Mouse (Mus musculus): Measurements from ENCODE around the gene Zfp687.

Gene Zfp687

GRCm38 (mm10) chr3:94972552-94972951 lies 42.7 kb downstream of the Zfp687 start:
- ATAC-seq (ENCODE audit: insufficient number of reproducible peaks, low FRiP score, low TSS enrichment) = no peak

GRCm38 (mm10) chr3:94965878-94966277 lies 49.4 kb downstream of the Zfp687 start:
- ATAC-seq (ENCODE audit: insufficient number of reproducible peaks, low FRiP score, low TSS enrichment) = no peak

GRCm38 (mm10) chr3:94964989-94965388 lies 50.3 kb downstream of the Zfp687 start:
- ATAC-seq (ENCODE audit: insufficient number of reproducible peaks, low FRiP score, low TSS enrichment) = no peak

GRCm38 (mm10) chr3:94960322-94960721 lies 54.9 kb downstream of the Zfp687 start:
- ATAC-seq (ENCODE audit: insufficient number of reproducible peaks, low FRiP score, low TSS enrichment) = no peak

GRCm38 (mm10) chr3:94959871-94960270 lies 55.4 kb downstream of the Zfp687 start:
- ATAC-seq (ENCODE audit: insufficient number of reproducible peaks, low FRiP score, low TSS enrichment) = no peak

GRCm38 (mm10) chr3:94958295-94958694 lies 57.0 kb downstream of the Zfp687 start:
- ATAC-seq (ENCODE audit: insufficient number of reproducible peaks, low FRiP score, low TSS enrichment) = no peak

Measured in cerebellum, adult (tissue).